Mouse (Mus musculus) left cerebral cortex, postnatal 14 days (tissue): ENCODE data around the gene Cacna2d2. TPM values are rescaled to one million over a fixed set of nuclear protein-coding genes. Genes with fewer than 3 reads are reported as not detected.

ENCODE experiments used
- DNase-seq, 2 experiments: peaks; one replicate each; pipeline ENCODE4 v3.0.0; 2021 to 2022; ENCODE audit warnings: low spot score in 2 of 2, mixed read lengths in 1 of 2
- intact Hi-C: fragments of 180-260 bp; cut with DNase I; formaldehyde crosslinking; loops from one replicate; pipeline ENCODE4 v1.15.1; 2025
- total RNA-seq, 2 experiments: library from RNA; stranded (reverse); gene quantifications; 2 replicates each; pipeline ENCODE4 v1.2.3; 2021

The Cacna2d2 gene
- total RNA-seq, 2 experiments from 2014 or later = 28.1 to 34.6 TPM

DNA sequence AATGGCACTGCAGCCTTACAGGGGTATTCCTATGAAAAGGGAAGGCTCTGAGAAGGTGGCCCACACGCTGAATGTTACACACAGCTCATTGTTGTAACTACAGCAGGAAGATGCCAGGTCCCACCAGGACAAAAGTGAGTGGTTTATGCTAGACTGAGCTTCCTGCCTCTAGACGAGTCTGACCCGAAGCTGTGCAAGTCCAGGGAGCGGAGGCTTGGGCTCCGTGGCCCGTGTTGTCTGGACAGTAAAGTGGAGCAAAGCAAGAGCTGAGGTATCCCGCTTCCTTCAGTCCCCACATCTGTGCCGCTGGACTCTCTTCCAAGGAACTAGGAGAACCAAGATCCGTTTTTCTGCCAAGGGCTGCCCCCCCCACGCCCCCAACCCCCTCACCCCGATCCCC, 444 bp upstream of the Cacna2d2 start:
- intact Hi-C loops = no loop called here
- DNase-seq = no peak

DNA sequence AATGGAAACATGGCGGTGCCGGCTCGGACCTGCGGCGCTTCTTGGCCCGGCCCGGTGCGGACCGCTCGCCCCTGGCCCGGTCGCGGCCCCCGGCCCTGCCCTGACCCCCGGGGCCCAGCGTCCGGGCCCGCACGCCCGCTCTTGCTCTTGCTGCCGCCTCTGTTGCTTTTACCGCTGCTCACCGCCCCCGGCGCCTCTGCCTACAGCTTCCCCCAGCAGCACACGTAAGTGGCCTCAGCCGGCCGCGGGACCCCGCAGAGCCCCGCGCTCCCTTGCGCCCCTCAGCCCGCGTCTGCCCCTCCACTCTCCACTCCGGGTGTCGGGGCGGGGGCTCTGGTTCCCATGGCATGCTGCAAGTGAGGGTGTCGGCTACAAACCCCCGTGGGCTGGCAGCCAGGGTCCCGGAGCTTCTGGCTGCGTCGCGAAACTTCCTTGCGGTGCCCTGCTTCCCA, 674 bp downstream of the Cacna2d2 start:
- intact Hi-C loops = loop anchor here (5.0 kb wide), 1 partner anchor 57 kb away; no protein-coding TSS in a partner anchor
- no peak for DNase-seq

DNA sequence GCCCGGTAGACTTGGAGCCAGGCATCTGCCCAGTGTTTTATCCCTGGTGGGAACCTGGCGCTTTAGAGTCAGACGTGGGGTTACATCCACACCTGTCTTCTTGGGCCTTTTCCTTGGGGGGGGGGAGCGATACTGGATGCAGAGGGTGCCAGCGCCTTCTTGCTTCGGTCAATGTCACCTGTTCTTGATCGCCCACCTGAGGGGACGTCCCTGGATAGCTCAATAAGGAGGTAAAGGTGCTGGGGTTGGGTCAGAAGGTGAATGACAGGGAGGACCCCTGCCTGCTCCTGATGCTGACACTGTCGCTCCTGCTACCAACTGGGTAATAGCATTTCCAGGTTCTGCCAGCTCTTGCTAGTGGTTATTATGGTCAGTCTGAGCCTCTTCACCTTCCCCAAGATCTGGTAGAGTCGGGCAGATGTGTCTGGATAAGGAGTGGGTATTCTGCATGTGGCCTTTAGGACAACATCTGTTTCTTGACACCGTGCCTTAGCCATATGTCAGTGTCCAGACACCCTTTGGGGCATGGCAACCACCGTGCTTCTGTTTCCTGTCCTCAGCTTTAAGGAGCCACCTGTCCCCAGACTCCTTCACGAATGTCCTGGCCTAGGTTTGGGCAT, 1.4 kb downstream of the Cacna2d2 start:
- intact Hi-C loops = loop anchor here (5.0 kb wide), 1 partner anchor 57 kb away; no protein-coding TSS in a partner anchor
- no peak for DNase-seq

DNA sequence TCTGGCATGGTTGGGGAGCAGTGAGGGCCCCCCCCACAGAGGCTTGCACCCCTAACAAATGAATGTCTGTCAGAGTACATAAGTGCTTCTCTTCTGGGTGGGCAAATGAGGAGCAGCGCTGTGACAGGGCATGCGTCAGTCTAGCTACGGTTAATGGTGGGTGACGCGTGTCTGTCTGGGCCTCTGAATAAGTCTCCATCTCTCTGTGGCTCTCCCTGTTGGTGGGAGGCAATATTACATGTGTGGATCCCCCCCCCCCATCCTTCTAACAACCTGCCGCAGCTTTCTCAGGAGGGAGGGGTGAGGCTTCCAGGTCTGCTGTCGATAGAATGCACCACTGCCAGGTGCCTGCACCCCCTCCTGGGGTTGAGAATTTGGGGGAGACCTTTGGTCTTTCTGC, 3.7 kb downstream of the Cacna2d2 start:
- intact Hi-C loops = loop anchor here (5.0 kb wide), 1 partner anchor 54 kb away; no protein-coding TSS in a partner anchor
- no peak for DNase-seq

DNA sequence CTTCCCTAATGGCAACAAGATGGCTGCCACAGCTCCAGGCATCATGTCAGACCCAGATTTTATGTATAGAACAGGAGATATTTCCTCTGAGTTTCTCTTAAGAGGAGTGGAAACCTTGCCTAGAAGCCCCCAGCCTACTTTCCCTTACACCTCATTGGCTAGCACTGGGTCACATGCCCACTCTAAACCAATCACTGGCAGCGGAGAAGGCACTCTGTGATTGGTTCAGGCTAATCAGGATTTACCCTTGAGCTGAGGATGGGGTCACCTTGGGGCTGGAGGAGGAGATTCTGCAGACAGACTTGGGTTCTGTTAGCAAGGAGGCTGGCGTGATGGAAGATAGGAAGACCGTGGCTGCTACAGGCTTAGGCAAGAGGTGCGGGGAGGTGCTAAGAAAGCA, 10.0 kb downstream of the Cacna2d2 start:
- no peak for DNase-seq
- intact Hi-C loops = no loop called here

DNA sequence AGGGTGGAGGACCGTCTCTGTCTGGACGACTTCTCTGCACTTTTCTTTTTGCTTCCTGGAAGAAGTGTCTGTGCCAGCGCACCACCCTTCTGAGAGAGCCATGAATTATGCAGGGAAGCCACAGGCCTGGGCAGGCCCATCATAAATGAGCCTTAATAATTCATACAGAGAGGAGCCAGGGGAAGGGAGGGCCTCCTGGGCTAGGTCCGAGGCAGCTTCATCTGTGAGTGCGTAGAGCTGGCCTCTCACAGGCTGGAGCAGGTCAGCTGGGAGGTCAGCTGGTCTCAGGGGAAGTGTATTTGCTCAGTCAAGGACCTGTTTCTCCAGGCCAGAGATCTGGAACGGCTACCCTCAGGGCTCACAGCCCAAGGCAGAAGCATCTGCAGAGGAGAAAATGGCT, 17.7 kb downstream of the Cacna2d2 start:
- DNase-seq = no peak

DNA sequence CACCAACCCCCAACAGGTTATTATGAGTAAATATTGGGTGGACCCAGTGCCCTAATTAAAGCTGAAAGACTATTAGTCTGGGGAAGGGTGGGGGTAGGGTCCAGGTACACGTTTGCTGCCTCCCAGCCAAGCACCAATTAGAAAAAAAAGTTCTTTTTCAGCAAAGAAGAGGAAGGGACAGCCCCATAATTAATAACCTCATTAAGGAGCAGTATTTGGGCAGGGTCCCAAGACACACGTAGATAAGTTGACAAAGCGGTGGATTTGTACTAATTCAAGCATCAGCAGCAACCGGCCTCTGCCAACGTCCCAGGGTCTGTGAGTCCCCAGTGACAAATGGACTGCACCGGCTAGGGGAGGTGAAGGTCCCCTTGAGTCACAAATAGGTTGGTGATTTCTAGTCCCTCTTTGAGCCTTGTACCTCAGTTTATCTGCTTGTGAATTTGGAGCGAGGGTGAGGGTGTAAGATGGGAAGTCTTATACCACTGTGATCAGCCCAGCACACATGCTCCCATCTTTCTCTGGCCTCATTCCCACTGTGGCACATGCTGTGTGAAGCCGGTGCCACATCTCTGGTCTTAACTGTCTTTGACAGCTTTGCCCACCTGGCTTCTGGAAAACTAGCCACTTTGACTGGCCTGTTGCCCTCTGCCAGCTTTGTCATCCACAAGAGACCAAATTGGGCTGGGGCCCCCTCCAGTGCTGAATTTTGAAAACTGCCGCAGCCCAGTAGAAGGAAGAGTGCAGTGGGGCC, 20.3 kb downstream of the Cacna2d2 start:
- intact Hi-C loops = no loop called here

More for the DNA sequence above, 17.7 kb downstream of the Cacna2d2 start:
- intact Hi-C loops = no loop called here

DNA sequence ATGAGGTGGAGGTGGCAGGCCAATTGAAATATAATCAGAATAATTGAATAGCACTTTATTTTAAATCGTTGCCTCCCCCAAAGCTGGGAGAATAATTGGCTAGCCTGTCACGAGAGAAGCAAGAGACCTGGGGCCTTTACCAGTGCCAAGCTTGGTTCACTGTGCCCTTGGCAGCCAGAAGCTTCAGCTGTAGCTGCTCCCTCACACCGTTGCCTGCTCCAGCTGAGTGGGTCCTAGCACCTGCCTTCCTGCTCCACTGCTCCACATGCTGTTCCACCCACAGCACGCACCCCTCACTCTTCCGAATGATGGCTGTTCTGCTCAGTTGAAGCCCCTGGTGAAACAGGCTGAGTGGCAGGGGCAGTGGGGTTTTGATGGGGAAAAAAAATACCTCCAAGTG, 21.5 kb downstream of the Cacna2d2 start:
- intact Hi-C loops = no loop called here
- no peak for DNase-seq

More for the DNA sequence above, 20.3 kb downstream of the Cacna2d2 start:
- no peak for DNase-seq

DNA sequence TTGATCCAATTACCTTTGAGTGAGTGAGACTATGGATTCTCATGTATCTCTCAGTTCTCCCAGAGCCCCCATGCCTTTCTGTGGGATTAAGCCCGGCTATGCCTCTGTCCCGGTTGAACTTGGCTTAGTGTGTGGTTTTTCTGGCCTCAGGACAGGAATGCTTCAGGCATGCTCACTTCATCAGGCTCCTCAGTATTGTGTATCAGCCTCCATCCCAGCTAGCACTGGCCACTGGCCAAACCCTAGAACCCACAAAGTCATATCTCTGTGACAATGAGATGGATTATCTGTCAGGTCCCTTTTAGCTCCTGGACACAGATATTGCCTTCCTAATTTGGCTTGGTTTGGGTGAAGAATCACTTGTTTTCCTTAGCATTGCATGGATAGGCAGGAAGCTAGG, 23.5 kb downstream of the Cacna2d2 start:
- no peak for DNase-seq
- intact Hi-C loops = no loop called here

DNA sequence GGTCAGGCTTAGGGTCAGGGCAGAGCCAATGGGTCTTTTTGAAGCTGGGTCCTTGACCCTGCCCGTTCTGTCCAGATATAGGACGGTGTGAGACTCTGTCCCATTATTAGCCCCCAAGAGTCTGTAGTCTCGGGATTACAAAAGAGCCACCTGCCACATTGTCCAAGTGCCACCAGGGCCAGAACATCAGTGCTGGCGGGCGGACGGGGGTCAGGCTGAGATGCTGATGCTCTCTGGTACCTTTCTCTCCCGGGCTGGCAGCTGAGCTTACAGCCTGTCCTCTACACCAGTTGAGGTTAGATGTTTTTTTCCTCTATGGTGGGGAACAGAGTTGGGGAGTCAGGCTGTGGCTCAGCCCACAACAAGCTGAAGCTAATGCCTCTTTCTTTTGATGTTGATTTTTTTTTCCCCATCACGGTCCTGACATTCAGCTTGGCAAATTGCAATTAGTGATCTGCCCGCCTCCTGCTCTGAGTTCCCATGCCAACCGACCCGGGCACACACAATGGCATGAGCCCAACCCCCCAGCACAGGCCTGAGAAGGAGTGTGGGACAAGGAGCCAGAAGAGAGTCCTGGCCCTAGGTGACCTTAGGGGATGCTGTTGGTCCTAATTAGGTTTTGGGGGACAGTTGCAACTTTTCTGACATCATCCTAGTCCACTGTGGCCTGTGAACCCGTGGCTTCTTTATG, 25.2 kb downstream of the Cacna2d2 start:
- DNase-seq = no peak

DNA sequence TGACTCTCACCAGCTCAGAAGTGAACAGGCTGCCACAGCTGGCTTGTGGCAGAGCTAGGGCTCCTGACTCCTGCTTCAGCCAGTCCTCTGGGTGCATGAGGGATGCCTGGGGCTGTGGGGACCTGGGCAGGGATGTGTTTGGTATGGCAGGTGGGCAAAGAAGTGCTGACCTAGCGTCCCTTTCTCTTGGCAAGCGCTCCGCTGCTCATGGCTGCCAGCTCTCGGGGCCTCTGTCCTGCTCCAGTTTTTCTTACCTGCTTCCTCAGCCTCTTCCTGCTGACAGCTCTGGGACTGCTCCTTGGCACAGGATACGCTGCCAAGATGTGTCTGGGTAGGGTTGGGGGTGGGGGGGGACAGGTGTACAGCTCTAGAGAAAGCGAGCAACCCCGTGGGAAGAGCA, 28.5 kb downstream of the Cacna2d2 start:
- intact Hi-C loops = no loop called here
- DNase-seq = no peak

More for the DNA sequence above, 25.2 kb downstream of the Cacna2d2 start:
- intact Hi-C loops = no loop called here

DNA sequence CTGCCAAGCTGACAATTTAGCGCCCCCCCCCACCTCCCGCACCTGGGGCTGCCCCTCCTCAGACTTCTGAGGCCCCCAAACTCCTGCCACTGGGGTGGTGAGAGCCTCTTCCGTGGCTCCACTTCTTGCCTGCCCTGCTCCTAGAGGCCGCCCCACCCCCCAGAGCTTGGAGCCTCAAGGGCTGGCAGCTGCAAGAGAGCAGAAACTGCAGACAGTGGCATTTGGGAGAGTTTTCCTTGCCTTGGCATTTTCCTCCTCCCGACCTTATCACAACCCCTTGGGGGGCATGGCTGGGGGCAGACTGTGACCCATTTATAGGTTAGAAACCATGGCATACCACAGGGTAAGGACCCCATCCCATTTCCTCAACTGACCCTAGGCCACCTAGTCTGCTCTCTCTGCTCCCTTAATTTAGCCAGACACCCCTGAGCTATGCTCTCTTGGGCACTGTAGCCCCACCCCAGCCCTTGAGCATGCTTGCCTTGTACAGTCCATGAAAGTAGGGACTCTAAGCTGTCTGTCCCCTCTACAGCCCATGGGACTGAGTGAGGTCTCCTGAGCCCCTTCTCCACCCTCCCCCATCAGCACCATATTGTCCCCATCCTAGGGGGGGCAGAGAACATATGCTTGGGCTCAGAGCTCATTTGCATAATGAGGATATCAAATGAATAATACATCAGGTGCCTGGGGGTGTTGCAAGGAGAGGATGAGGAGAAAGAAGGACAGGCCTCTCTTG, 29.2 kb downstream of the Cacna2d2 start:
- DNase-seq = no peak
- intact Hi-C loops = no loop called here

DNA sequence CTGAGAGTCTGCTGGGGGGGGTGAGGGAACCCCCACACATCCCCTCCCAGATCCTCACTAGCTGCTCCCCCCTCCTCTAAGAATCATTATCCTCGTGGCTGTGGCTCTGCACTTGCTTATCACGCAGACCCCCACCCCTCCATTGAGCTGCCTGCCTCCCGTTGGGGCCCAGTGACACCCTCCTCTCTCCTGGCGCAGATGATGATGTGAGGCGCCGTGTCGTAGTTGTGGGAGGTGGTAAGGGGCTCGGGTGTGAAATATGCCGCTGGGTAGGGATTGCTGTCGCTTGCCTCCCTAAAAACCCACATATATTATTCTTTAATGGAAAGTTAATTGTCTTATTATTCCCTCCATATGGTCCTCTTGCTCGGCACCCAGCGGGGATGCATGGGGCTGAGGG, 31.0 kb downstream of the Cacna2d2 start:
- DNase-seq = no peak
- intact Hi-C loops = no loop called here

DNA sequence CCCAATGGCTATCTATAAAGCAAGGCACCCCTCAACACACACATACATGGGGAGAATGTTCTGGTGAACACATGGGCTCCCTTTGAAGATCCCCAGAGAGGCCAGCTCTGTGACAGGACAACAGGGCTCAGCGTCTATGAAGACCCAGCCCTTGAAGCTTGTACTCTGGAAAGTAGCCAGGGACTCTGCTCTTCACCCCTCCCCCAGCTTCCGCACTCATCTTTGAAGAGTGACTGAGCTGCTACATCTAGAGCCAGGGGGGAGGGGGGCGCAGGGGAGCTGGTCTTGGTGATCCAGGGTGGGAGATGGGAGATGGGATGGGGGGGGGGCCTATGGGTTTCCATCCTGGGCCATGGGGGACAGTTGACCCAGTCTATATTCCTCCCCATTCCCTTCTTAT, 33.1 kb downstream of the Cacna2d2 start:
- intact Hi-C loops = no loop called here
- DNase-seq = no peak

DNA sequence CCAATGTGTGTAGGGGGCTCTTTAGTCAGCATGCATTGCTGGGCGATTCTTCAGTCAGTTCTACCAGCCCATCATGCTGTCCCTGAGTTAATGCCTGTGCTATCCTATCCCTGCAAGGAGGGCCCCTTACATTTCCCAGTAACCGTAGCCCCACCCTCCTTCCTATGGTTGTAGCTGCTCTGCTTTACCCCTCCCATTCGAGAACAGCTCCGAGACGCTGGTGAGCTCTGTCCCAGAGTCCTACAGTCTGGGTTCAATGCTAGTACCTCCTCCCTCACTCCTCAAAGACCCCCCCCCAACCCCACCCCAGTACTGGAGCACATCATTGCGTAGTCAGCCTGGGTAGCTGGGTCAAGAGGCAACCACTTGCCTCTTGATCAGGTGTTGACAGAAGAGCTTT, 35.4 kb downstream of the Cacna2d2 start:
- no peak for DNase-seq
- intact Hi-C loops = no loop called here

DNA sequence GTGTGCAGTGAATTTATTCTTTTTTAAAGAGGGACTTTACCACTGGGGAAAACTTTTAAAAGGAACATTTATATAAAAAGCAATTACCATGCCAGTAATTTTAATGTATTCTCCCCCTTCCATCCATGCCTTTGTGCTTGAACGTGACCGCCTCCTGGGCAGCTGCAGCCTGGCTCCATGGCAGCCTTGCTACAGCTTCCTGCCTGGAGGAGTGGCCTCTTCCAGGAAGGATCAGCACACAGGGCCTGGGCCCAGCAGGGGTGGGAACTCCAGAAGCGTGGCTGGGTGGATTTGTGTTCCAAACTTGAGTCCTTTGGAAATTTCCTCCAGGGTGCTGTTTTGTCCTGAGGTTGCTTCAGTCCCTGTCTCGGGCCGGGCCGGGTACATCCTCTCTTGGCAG, 35.9 kb downstream of the Cacna2d2 start:
- intact Hi-C loops = no loop called here
- no peak for DNase-seq

DNA sequence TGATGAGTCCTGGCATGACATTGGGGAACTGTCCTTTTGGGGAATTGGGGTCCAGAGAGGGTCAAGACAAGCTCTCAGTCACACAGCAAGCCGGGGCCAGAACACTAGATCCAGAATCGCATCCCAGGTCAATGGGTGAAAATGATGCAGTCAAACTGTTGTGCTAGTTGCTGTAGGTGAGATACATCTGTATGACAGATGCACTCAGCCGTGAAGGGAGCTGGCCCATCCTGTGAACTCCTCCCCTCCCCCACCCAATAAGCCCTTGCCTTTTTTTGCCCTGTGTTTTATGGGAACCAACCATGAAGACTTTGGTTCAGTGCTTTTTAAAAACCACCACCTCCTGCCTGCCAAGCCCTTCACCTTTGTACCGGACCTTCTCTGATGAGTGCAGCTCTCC, 43.5 kb downstream of the Cacna2d2 start:
- DNase-seq = no peak
- intact Hi-C loops = no loop called here

DNA sequence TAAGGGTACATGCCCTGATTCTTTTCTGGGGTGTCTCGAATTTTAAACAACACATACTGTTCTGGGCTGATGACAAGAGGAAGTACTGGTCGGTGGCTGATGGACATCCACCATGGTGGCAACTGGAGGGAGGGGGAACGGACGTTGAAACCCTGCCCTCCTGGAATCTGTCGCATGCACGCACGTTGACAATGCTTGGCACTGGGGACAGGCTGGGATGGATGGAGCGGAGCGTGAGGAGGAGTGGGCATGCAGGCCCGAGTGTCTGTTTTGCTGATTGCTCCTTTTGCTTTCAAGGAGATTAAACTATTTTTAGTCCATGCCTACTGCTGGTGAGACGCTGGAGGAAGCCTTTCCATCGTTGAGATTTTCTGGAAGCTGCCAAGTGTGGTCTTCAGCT, 43.9 kb downstream of the Cacna2d2 start:
- DNase-seq = no peak
- intact Hi-C loops = no loop called here

DNA sequence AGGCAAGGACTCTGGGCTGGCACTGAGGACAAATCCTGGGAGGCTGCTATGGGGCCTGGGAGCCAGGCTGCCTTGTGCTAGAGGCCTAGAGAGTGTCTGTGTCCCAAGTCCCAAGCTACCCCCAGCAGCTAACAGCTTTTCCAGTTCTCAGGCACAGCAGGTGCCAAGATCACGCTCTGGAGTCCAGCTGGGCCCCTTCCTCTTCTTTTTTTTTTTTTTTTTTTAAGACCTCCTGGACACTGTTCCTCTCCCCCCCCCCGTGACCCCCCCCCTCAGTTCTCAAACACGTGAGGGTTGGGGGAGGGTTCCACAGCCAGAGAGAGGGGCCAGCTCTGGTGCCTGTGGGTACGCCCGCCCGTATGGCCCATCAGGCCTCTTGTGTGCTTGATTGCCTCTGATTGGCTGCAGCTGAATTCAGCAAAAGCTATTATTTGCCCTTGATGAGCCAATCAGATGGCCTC, 45.6 kb downstream of the Cacna2d2 start:
- intact Hi-C loops = no loop called here
- DNase-seq = no peak
